Mouse (Mus musculus) liver, embryonic 14.5 days (tissue): ENCODE measurements around the gene Minos1. TPM values are rescaled to one million over a fixed set of nuclear protein-coding genes. Genes with fewer than 3 reads are reported as not detected.
A peak's percentile ranks its signal among the peaks of the same experiment; 100 is the strongest.

Experiments
- ATAC-seq: fragments of 200-750 bp; cut with Nextera tagmentation; 2 replicates; pipeline ENCODE4 v1.8.0; 2017; ENCODE audit warnings: moderate number of reproducible peaks, mild to moderate bottlenecking, moderate library complexity; ENCODE audit not compliant: insufficient read depth
- DNase-seq, 3 experiments: peaks; one replicate each; pipeline ENCODE4 v3.0.0-alpha.2; 2012 to 2013; ENCODE audit warnings: low read depth in 3 of 3, low spot score in 3 of 3
- H3K27ac ChIP-seq: fragments of 300-500 bp; sonication (generic); 2 replicates; pipeline ENCODE4 v1.5.1; 2014; ENCODE audit warnings: moderate library complexity, mild to moderate bottlenecking, control low read depth, inconsistent platforms
- H3K27me3 ChIP-seq: fragments of 300-500 bp; sonication (generic); 2 replicates; pipeline ENCODE4 v1.6.1; 2014; ENCODE audit warnings: mild to moderate bottlenecking, low read length, moderate library complexity; ENCODE audit not compliant: control insufficient read depth, insufficient read depth
- H3K36me3 ChIP-seq: fragments of 300-500 bp; sonication (generic); replicated peaks from 2 replicates; pipeline ENCODE4 v1.6.1; 2014; ENCODE audit warnings: low read depth; ENCODE audit not compliant: control insufficient read depth, insufficient read depth
- H3K4me1 ChIP-seq, 2 experiments: fragments of 200-500 bp in 1 of 2; fragments of 300-500 bp in 1 of 2; sonication (generic) in 1 of 2; replicated peaks; 2 replicates each; pipeline ENCODE4 v1.6.1; 2012 to 2014; ENCODE audit warnings: antibody characterized with exemption in 1 of 2, inconsistent platforms in 1 of 2, low read length in 1 of 2; ENCODE audit not compliant: control insufficient read depth in 2 of 2, insufficient read depth in 2 of 2
- H3K4me2 ChIP-seq: fragments of 300-500 bp; sonication (generic); 2 replicates; pipeline ENCODE4 v1.6.1; 2014; ENCODE audit warnings: low read depth, mild to moderate bottlenecking, control low read depth, moderate library complexity
- H3K4me3 ChIP-seq, 2 experiments: fragments of 200-500 bp in 1 of 2; fragments of 300-500 bp in 1 of 2; sonication (generic) in 1 of 2; 2 replicates each; pipeline ENCODE4 v1.5.1; 2012 to 2014; ENCODE audit warnings: low read depth in 2 of 2, low read length in 2 of 2, mild to moderate bottlenecking in 2 of 2, control low read depth in 1 of 2, inconsistent platforms in 1 of 2, moderate library complexity in 1 of 2; ENCODE audit not compliant: insufficient read depth in 1 of 2
- H3K9ac ChIP-seq: fragments of 300-500 bp; sonication (generic); replicated peaks from 2 replicates; pipeline ENCODE4 v1.6.1; 2014; ENCODE audit warnings: mild to moderate bottlenecking, control low read depth, moderate library complexity
- H3K9me3 ChIP-seq: fragments of 300-500 bp; sonication (generic); 2 replicates; pipeline ENCODE4 v1.6.1; 2016; ENCODE audit warnings: low read length, mixed read lengths; ENCODE audit not compliant: control insufficient read depth
- CTCF ChIP-seq: IDR thresholded peaks from 2 replicates; pipeline ENCODE4 v1.5.1; 2016; ENCODE audit warnings: antibody characterized with exemption, low read depth, control low read depth
- EP300 ChIP-seq: IDR thresholded peaks from 2 replicates; pipeline ENCODE4 v1.6.1; 2016; ENCODE audit warnings: antibody characterized with exemption, low read depth
- WGBS: fragments of 180-500 bp; shearing (Covaris S2); extraction: QIAGEN DNeasy Blood & Tissue Kit; methylation state at CpG from one replicate; pipeline ENCODE4 v1.1.7; 2014; ENCODE audit not compliant: insufficient replicate concordance; 5-methylcytosine and 5-hydroxymethylcytosine counted together
- polyA plus RNA-seq, 2 experiments: library from polyadenylated mRNA; depleted of rRNA in 1 of 2; stranded (reverse) in 1 of 2; unstranded in 1 of 2; fragments of >200 nt; fragmentation: Nextera tagmentation in 1 of 2; extraction: Ambion mirVana in 1 of 2; gene quantifications; 2 replicates each; pipeline versions ENCODE4 v1.2.1 to v1.2.3; 2012 to 2014

Minos1 gene
- polyA plus RNA-seq, 2 experiments, result 94.0 to 424 TPM

DNA sequence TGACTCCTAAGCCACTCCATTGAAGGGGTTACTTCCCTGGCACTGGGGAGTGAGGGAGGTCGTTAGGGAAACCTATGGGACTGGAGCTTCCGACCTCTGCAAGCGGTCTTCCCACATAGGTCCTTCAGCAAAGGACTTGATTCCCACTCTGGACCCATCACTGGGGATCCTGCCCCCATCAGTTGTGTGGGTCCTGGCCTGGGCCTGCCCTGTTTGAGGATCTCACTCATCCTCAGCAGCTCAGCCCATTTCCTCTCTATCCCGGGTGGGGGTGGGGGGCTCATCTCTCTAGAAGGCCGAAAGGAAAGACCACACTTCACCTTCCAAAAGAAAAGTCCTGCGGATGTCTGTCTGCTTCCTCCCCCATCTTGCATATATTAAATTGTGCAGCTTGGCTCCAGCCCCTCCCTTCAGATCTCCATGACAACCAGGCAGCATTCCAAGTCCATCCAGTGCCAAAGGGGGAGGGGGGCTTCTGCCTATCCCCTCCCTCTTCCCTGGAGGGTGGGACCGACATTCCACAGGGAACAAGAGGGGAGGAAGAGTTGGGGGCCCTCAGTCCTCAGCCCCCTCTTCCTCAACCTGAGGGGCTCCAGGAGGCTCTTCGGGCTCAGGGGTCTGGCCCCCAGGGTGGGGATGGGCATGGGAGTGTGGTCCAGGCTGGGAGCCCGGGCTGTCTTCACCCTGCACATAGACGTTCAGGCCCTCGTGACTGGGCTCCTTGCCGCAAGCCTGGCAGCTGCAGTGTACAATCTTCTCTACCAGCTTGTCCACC is 47.9 kb downstream of the Minos1 start:
- DNase-seq (no peak), ATAC-seq (no peak)
- H3K27ac ChIP-seq, result no peak overlapping the region
- H3K4me1 ChIP-seq, result no peaks in the 10 kb centered on the region
- no peak overlapping the region for H3K9ac ChIP-seq
- no peak overlapping the region for H3K4me3 ChIP-seq
- no peaks in the 10 kb centered on the region; the same call in 1 of the 2 replicates for H3K27me3 ChIP-seq
- 37% methylated on average over 12 of the region's 12 CpGs for WGBS
- H3K9me3 ChIP-seq, result no peaks in the 10 kb centered on the region
- TF ChIP-seq EP300, result no peak
- TF ChIP-seq CTCF, result no peak
- H3K4me2 ChIP-seq, result no peak overlapping the region
- no peaks in the 10 kb centered on the region for H3K36me3 ChIP-seq

DNA sequence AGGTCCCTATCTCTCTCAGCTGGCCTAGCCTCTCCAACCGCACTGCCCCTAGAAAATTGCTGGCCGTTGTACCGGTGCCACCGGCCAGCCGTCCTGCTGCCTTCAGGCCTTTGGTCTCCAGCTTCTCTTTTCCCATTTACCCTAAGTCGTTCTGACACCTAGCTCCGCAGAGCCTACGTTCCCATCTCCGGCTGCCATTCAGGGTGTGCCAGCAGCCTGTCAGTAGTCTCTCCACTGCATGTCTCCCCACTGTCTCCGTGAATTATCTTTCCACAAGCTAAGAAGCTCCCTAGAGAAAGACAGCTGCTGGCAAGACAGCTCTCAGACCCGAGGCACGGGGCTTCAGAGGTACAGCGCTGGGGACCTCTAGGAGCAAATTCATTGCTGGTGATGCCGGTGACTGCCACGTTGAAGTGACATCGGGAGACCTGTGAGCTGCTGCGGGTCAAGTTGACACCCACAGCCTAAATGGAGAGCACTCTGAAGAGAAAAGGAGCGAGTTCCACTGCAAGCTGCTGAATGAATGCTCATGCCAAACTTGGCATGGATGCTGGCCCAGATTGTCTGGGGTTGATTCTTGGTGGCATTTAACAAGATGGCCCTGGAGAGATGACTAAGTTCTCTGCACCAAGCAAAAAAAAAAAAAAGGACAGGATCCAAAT is 49.5 kb downstream of the Minos1 start:
- Histone ChIP-seq H3K9me3 (no peaks in the 10 kb centered on the region), H3K27ac (no peak overlapping the region), H3K4me1 (no peaks in the 10 kb centered on the region), H3K9ac (no peak overlapping the region), H3K36me3 (no peaks in the 10 kb centered on the region), H3K4me2 (no peak overlapping the region), H3K4me3 (no peak overlapping the region), H3K27me3 (peaks cover 5% of the 10 kb centered on the region)
- DNase-seq (no peak), ATAC-seq (no peak)
- TF ChIP-seq CTCF, result no peak
- TF ChIP-seq EP300, result no peak
- 61% methylated on average over 18 of the region's 18 CpGs for WGBS

DNA sequence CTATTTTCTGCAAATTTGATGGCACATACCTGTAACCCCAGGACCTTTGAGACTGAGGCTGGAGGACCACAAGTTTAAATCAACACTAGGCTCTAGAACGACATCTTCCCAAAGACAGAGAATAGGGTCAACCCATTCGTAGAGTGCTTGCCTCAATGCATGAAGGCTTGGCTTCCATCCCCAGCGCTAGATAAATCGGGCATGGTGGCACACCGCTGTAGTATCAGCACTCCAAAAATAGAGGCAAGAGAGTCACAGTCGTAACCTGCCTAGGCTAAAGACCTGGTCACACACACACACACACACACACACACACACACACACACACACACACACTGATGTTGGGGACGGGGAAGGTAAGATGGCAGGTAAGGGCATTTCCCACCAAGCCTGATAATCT is 50.7 kb downstream of the Minos1 start:
- ATAC-seq, result no peak
- DNase-seq, result no peak
- no peak overlapping the region for H3K4me3 ChIP-seq

DNA sequence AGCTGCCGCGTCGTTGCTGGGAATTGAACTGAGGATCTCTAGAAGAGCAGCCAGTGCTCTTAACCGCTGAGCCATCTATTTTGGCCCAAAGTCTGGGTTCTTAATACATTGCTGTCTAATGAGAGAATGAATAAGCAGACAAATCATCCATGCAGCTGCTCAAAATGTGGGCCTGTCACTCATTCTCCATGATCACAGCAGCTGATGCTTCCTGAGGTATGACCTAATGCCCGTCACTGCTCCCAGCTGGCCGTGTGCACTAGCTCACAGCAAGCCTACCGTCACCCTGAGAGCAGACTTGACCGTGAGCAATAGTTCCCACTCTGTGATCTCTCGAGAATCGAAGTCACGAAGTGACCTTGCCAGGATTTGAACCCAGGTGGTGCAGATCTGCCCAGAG is 51.5 kb downstream of the Minos1 start:
- no peaks in the 10 kb centered on the region for H3K9me3 ChIP-seq
- H3K36me3 ChIP-seq, result no peaks in the 10 kb centered on the region
- no peak overlapping the region for H3K27ac ChIP-seq
- H3K9ac ChIP-seq, result no peak overlapping the region
- 66% methylated on average over 11 of the region's 11 CpGs for WGBS
- no peak for DNase-seq
- H3K4me3 ChIP-seq, result no peak overlapping the region
- no peak overlapping the region for H3K4me2 ChIP-seq
- TF ChIP-seq CTCF (no peak), EP300 (no peak)
- peaks cover 25% of the 10 kb centered on the region for H3K27me3 ChIP-seq
- ATAC-seq, result no peak
- H3K4me1 ChIP-seq, result no peaks in the 10 kb centered on the region

More for the DNA sequence above, 50.7 kb downstream of the Minos1 start:
- Histone ChIP-seq H3K27ac (no peak overlapping the region), H3K9me3 (no peaks in the 10 kb centered on the region), H3K4me1 (no peaks in the 10 kb centered on the region), H3K27me3 (peaks cover 17% of the 10 kb centered on the region), H3K4me2 (no peak overlapping the region), H3K36me3 (no peaks in the 10 kb centered on the region), H3K9ac (no peak overlapping the region)
- TF ChIP-seq EP300, result no peak
- TF ChIP-seq CTCF, result no peak
- WGBS, result 73% methylated on average over 7 of the region's 7 CpGs

DNA sequence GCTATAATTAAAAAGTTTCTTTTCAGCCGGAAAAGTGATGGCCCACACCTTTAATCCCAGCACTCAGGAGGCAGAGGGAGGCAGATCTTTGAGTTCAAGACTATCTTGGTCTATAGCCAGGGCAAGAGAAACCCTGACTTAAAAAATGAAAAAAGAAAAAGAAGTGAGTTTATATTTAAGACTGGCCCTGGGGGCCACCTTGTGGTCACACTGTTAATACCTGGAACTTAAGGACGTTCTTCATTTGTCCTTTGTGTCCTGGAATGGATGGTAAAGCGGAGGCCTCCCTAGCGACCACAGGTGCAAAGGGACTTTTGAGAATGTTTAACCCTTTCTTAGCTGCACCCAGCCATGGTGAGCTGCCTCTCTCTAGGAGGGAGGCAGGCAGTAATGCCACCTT is 52.2 kb downstream of the Minos1 start:
- TF ChIP-seq EP300 (no peak), CTCF (peak; percentile 23; the same call in 1 of the 2 replicates)
- ATAC-seq (no peak), DNase-seq (no peak)
- Histone ChIP-seq H3K4me3 (no peak overlapping the region), H3K4me1 (no peaks in the 10 kb centered on the region), H3K27me3 (peaks cover 32% of the 10 kb centered on the region), H3K4me2 (no peak overlapping the region), H3K9me3 (no peaks in the 10 kb centered on the region), H3K9ac (no peak overlapping the region), H3K36me3 (no peaks in the 10 kb centered on the region), H3K27ac (no peak overlapping the region)
- 14% methylated on average over 4 of the region's 4 CpGs for WGBS
